Mouse (Mus musculus) adrenal gland, adult 8-10 months (tissue): ENCODE results near the gene Vezt. TPM values are rescaled to one million over a fixed set of nuclear protein-coding genes. Genes with fewer than 3 reads are reported as not detected.

Experiments used
- DNase-seq: peaks from one replicate; pipeline ENCODE4 v3.0.0; 2022
- total RNA-seq, 4 experiments: library from RNA; stranded (reverse); gene quantifications; 2 replicates each; pipeline ENCODE4 v1.2.4; 2022

Vezt gene
- total RNA-seq, 4 experiments from 2014 or later: 18.4 to 30.9 (median 25.1) TPM

DNA sequence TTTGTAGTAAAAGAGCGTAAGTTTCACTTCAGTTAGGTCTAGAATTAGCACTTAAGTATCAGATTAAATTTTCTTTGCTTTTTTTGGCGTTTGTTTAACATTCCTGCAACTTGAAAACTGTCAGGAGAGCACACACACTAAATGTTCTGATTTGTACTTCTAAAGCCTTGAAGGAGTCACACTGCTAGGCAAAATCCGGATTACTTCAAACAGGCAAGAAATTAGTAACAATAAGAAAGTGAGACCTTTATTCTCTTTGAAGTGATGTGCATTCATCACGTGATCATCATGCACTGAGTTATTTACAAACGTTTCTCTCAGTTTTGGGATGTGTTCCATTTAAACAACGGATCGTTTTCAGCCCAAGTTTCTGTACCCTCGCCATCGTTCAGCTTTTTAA, 1.6 kb upstream of the Vezt start:
- DNase-seq: no peak

DNA sequence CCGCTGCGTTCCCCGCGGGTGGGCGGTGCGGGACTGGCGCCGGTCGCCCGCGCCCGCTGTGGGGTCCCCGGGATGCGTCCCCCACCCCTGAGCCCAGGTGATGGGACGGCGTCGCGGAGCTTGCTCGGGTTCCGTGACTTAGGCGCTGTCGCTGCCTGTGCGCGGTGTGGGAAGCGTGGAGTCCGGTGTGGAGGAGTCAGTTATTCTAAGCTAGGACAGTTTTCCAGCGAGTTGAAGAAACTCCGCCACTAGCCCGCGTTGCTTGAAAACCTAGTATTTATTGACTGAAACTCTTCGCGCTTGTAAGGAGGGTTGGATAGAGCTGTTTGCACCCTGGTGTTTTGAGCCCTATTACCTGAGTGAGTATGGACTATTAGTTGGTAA, 750 bp upstream of the Vezt start:
- DNase-seq: no peak

DNA sequence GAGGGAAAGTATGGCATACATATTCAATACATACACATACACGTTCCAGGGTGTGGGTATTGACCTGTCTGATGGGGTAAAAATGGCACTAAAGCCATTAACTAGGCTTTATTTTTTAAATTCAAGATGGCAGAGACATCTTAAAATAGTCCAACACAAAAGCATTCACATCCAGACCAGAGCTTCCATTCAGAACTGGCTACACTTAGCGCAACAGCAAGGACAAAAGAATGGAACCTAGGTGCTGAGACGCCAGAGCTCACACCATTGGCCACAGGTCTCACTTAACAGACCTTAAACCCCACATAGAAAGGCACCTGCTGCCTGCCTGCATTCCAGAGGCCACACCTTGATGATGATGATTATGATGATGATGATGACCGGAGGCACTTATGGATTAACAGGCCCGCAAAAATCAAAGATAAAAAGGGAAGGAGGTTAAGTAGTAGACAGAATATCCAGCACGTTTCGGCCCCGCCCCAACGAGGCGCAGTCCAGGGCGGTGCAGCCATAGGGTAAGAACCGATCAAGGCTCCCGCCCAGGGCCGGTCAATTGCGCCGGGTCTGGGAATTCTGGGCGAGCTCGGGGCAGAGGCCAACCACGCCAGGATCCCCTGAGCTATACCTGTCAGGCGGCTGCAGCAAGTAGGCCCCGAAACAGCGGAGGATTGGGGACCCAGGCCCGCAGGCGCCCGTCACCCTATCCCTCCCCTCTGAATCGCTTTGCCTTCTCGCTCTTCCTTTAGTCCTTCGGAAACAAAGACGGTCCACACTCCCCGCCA, 550 bp downstream of the Vezt start:
- no peak for DNase-seq

DNA sequence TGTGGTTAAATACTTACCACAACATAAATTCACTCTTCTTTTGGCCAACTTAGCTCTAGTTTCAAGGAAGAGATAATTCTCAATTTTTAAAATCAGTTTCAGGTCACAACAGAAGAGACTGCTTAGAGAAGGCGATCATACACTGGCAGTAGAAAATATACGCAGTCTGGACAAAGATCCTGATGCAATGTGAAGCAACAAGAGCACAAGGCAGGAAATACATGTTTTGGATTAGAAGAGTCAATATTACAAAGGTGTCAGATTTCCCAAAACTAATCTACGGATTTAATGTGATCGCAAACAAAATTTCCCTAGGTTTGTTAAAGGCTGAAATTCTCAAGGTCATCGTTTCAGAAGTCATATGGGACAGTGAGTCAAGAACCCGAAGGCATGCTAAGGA, 4.5 kb downstream of the Vezt start:
- no peak for DNase-seq

DNA sequence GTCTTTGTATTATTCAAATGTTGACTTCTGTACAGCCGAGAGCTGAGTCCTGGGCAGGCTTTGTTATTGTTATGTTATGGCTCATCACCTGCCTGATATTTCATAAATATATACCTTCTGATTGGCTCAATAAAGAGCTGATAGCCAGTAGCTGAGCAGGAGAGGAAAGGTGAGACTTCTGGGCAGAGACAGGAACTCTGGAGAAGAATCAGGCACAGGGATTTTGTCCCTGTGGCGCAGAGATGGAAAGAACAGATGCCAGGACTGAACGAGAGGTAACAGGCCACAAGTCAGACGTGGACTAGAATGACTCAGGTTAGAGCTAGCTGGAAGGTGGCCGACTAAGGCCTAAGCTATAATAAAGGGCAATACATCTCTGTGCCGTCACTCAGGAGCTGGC, 7.1 kb downstream of the Vezt start:
- no peak for DNase-seq

DNA sequence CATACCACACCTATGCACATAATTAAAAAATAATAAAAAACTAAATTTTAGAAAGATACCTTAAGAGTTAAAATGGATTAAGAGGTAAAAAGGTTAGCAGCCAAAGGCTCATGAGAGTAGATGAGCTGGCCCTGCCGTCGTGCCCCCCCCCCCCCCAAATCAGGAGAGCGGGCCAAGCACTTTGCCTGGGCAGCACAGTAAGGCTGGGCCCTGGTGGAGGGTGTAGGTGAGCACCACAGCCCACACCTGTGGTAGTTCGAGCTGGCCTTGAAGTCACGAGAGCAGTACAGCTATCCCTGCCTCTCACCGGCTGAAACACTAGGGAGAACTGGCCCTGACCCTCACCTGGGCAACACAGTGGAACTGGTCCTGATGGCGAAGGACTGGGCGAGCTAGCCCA, 10.5 kb downstream of the Vezt start:
- DNase-seq: no peak

DNA sequence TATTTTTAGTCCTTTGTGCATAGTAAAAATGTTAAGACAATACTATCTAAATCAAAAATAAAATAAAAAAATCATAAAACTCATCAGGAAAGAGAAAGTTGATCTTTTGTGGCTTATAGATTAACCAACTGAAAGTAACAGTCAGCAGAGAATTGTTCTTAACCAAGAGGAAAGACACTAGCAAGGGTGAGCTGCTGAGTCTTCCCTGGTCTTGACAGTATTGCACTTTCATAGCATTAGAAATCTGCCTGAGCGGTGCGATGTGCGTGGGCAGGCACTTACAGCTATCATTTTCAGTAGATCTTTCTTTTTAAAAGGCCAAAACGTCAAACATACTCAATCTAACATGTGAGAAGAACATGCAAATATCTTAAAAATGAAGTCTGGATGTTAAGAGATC, 14.6 kb downstream of the Vezt start:
- DNase-seq: no peak

DNA sequence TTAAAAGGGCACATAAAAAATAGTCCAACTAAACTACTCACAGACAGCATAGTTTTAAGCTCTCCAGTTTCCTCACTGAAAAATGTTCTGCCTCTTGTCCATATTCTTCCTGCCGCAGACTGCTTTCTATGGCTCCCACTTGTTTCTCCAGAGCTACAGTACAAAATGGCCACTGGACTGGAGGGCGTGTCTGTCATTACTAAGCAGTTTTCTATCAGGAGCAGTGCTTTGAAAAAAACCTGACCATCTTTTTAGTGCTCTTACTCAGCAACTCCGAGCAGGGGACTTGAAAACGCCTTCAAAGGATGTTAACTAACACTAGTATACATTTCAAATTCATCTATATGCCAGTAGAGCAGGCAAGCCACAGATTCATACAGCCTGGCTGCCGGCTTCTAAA, 15.0 kb downstream of the Vezt start:
- DNase-seq: no peak

DNA sequence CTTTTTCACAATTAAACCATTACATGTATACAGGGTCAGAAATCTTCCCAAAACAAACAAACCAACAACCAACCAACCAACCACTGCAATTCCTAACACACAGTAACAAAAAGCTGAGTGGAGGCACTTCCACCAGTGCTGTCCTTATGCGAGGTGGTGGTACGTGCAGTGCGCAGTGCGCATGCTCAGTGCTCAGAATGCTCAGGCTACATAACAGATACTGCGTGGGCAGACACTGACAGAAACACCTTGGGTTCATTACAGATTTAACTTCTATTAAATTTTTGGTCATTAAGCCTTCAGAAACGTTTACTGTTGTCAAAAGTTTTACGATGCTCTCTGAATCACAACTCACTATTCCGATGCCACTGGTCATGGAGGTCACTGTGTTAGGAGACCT, 18.2 kb downstream of the Vezt start:
- DNase-seq: no peak

DNA sequence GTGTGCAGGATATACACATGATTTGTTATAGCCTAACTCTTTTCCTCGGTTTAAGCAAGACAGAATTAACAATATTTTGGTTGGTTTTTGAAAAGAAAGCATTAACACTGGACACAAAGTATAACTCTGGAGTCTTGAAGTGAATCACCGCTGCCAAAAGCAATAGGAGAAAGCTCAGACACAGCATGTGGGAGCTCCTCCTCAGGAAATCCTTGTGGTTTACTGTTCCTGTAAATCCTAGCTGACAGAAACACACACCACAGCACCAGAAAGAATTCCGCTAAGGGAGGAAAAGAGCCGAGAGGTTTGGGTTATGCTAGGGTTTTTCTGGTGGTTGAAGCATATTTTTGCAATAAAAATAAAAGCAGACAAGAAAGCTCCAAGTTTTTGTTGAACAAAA, 21.4 kb downstream of the Vezt start:
- no peak for DNase-seq

DNA sequence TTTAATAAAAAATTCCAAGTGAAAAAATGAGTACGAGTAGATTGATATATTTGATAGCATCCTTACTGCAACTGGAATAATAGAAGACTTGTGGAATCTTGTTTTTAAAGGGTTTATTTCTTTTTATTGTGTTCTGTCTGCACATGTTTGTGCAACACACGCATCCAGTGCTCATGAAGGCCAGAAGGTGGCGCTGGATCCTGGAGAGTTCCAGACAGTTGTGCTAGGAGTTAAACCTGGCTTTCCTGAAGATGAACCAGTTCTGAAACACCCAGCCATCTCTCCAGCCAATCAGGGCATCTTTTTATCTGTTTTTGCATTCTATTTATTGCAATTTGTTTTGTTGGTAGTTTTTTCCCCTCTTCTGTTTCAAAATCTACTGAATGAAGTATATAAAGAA, 22.4 kb downstream of the Vezt start:
- peak; percentile 17 for DNase-seq

DNA sequence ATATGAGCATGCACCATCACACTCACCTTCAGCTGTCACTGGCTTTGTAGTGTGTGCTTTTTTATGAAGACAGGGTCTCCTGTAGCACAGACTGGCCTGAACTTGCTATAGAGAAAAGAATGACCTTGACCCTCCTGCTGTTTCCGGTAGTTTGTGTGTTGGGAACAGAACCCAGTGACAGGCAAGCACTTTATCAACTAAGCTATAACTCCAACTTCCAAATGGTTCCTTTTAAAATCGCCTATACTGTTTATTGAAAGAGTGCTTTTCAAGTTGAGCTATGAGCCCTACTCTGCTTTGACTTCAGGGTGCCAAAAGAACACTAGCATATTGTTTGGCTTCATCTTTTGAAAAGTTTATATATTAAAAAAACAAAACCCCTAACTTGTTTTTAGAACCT, 24.6 kb downstream of the Vezt start:
- no peak for DNase-seq

DNA sequence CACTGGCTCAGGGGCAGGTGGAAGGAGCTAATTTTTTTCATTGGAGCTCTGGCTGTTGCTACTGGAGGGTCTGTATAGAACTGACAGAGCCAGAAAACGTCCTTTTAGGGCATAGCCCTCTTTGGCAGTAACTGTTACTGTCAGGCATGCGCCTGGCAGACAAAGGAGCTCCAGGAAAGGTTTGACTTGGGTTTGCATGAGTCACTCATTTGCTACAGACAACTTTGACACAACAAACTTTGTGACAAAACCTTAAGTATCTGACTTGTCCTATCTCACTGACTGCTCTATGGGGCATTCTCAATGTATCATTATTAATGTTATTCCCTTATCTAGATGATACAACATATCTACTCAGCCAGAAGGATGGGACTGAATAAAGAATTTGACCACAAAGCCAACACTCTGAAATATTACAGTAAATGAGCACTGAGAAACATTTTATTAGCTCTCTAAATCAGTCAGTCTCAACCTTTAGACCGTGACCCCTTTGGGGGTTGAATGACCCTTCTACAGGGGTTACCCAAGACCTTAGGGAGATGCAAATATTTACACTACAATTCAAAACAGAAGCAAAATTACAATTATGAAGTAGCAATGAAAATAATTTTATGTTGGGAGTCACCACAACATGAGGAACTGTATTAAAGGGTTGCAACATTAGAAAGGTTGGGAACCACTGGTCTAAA, 25.5 kb downstream of the Vezt start:
- DNase-seq: no peak

DNA sequence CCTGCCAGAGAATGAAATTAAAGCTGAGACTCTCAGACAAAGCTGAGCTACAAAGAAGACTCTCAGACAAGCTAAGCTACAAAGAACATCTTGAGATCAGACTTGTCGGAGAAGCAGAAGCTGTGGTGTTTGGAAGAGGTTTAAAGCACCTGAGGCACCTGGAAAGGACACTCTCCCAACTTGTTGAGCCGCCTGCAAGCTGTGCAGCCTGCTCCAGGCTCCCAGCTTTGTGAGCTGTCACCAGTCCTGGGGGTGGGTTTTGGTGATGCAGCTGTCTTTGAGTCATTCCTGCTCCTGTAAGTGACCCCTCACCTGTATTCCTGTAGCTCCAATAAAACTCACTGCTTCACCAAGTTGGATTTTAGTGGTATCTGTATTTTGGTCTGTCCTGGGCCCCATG, 27.3 kb downstream of the Vezt start:
- no peak for DNase-seq

DNA sequence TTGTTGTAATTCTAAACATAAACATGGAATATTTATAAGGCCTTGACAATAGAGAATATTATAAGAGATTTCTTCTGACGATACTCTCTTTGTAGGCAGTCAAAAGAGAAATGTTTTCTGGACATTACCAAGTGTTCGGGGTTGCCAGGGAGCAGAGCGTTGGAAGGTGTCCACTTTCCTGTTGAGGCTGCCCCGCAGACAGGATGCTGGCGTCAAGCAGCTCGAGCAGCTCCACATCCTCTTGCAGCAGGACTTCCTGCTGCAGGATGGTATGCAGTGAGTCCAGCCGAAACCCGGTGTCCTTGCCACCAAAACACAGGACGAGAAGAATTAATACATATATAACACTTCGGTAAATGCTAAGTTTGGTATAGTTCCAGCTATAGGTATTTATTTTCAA, 35.4 kb downstream of the Vezt start:
- DNase-seq: peak; percentile 15

DNA sequence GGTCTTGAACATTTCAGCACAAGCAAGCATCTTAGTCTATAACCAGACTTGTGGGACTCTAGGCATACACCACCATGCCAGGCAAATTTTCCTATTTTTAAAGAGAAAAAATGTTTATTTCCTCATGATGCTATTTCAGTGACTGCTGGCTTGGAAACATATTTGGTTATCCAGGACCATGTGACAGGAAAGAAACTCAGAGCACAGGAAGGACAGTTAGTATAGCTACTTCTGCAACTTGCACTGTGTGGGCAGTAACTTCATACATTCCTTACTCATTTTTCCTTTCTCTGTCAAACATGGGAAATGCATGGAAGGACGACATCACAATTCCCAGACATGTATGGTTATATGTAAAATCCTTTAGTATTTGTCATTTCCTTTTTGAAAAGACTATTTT, 36.3 kb downstream of the Vezt start:
- no peak for DNase-seq

DNA sequence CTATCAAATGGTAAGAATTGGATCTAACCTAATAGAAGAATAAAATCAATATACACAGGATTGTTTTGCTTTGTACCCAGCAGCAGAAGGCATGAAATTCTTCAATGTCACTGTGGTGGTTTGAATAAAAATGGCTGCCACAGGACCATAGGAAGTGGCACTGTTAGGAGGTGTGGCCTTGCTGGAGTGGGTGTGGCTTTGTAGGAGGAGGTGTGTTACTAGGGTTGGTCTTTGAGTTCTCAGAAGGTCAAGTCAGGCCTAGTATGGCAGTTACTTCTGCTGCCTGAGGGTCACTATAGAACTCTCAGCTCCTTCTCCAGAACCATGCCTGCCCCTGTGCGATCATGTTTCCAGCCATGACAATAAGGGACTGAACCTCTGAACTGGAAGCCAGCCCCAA, 40.5 kb downstream of the Vezt start:
- DNase-seq: no peak

DNA sequence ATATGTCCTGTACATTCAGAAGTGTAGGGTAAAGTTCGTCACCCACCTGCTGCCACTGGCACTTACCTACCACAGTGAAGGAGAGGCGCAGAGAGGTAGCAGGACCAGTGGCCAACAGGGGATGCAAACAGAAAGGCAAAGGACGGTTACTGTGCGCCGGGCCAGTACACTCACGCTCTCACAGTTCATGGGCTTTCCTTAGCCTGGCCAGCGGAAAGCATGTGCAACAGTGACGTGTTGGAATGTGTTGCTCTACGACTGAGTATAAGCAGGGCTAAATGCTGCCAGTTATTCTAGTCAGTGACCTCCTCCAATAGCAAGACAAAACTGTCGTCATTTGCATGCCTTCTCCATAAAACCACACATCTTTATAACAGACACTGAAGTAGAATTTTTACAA, 41.5 kb downstream of the Vezt start:
- no peak for DNase-seq

DNA sequence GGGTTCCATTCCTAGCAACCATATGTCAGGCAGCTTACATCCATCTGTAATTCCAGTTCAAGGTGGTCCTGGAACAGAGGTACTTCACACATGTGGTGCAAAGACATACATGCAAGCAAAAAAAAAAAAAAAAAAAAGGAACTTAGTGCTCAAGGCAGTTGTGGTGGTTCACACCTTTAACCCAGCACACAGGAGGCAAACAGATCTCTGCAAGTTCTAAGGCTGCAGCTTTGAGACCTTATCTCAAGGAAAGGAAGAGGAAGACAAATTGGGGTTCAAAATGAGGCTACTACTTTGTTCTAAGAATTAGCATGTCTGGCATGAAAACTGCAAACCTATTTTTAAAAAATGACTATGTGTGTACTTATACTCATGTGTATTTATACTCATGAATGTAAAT, 50.3 kb downstream of the Vezt start:
- no peak for DNase-seq

DNA sequence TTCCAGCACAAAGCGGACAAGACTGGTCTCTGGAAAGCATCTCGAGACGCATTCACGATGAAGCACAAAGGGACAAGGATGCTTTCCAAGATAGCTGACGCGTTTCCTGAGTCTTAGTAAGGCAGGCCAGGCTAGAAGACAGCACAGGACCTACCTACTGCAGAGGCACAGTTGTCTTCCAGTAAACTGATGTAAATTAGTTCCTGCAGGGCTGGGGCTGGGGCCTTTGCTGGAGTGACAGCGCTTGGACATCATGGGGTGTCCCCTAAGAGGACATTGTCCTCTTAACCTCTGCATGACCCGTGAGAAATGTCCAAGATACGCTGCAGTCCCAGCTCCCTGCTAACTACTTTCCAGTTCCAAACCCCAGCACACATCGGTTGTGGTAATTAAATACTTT, 66.3 kb downstream of the Vezt start:
- DNase-seq: no peak

DNA sequence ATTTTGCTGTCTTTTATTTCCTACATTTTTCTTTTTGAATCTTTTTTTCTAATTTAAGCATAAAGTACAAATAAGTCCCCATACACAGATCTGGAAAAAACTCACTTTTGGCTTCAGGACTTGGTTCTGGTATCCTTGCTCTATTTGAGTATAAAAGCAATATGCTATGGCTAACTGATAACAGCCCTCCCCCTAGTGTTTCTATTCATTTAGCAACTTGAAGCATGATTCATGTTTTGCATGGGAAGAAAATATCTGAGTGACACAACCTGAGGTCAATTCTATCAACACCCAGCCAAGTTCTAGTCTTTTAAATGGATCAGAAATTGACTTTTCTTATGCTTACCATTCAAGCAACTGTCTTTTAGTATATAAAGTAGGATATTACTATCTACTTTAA, 68.1 kb downstream of the Vezt start:
- no peak for DNase-seq

DNA sequence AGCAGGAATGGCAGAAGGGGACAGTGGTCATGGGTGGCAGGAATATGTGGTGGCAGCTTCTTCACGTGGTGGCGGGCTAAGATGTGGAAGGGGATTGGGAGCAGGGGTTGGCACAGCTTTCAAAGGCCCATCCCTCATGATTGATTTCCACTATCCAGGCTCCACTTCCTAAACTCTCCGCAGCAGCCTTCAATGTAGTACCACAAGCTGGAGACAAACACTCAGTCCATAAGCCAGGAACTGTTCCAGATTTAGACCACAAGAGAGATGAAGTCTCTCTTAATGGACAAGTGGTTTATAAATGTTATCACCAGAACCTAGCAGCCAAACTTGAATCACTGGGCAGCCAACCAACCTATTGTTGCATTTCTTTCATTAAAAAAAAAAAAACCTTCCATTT, 81.6 kb downstream of the Vezt start:
- no peak for DNase-seq

DNA sequence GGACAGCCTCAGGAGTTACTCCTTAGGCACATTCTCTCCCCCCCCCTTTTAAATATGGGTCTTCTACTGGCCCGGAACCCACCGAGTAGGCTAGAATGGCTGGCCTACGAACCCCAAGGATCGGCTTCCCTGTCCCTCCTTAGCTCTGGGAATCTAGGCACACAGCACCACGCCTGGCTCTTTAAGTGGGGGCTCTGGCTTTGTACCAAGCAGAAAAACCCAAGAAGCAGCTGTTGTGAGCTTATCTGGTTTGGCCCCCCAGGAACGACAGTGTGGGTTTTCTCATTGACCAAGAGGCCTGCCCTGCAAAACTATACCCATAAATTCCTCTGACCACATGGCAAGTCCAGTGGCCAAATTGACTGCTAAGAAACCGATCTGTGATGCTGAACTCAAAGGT, 82.1 kb downstream of the Vezt start:
- DNase-seq: no peak

DNA sequence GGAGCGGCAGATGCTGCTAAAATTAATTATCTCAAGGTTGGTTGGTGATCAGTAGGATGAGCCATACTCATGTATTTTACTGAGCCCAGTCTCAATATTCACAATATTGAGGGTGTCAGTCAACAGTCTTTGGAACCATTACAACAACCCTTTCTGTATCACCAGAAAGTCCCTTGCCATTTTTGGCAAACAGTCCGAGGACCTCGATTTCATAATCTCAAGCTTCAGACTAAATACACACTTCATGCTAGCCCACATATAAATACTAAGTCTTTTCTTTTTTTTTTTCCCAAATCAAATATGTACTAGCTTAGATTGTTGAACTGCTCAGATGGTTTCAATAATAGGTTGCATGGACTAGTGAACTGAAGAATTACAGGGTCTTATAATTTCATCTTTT, 84.6 kb downstream of the Vezt start:
- no peak for DNase-seq

DNA sequence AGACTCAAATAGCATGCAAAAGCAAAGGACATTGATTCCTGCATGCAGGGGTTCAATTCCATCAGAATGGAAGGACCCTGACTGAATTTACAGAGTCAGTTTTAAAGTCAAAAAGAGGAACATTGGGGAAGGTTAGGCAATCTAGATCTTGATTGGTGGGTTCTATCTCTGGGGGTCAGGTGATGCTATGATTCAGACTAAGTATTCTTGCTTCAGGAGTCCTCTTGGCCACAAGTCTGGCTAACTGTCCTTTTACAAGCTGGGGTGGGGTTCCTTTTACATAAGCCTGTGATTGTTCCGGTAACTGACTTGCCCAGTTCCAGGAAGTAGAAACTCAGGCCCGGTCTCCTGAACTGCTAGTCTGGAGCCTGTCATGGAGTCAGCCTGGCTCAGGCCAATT, 85.7 kb downstream of the Vezt start:
- no peak for DNase-seq
